Mouse (Mus musculus) kidney, embryonic 14.5 days (tissue): Measurements from ENCODE around the gene Gdap1l1. TPM values are rescaled to one million over a fixed set of nuclear protein-coding genes. Genes with fewer than 3 reads are reported as not detected.
"Not testable (repeated sequence)": the region's sequence is repeated elsewhere in the genome, so short reads cannot be mapped to it uniquely, and the experiment has no call there.

ENCODE experiments used
- ATAC-seq: fragments of 200-750 bp; cut with Nextera tagmentation; 2 replicates; pipeline ENCODE4 v1.8.0; 2017; ENCODE audit warnings: moderate number of reproducible peaks, mild to moderate bottlenecking, moderate TSS enrichment, moderate library complexity; ENCODE audit not compliant: low FRiP score, low TSS enrichment
- H3K27ac ChIP-seq: fragments of 300-500 bp; sonication (generic); 2 replicates; pipeline ENCODE4 v1.5.1; 2014; ENCODE audit warnings: low read depth, mild to moderate bottlenecking, low read length, moderate library complexity, mixed read lengths
- H3K27me3 ChIP-seq: fragments of 300-500 bp; sonication (generic); 2 replicates; pipeline ENCODE4 v1.6.1; 2014; ENCODE audit warnings: mild to moderate bottlenecking, low read length; ENCODE audit not compliant: control insufficient read depth, insufficient read depth
- H3K36me3 ChIP-seq: fragments of 300-500 bp; sonication (generic); 2 replicates; pipeline ENCODE4 v1.6.1; 2014; ENCODE audit warnings: low read length, mixed read lengths; ENCODE audit not compliant: control insufficient read depth, insufficient read depth
- H3K4me1 ChIP-seq: fragments of 300-500 bp; sonication (generic); 2 replicates; pipeline ENCODE4 v1.6.1; 2014; ENCODE audit warnings: low read length, mixed read lengths; ENCODE audit not compliant: control insufficient read depth, insufficient read depth
- H3K4me2 ChIP-seq: fragments of 300-500 bp; sonication (generic); replicated peaks from 2 replicates; pipeline ENCODE4 v1.6.1; 2014; ENCODE audit warnings: low read depth, mild to moderate bottlenecking, low read length
- H3K4me3 ChIP-seq: fragments of 300-500 bp; sonication (generic); 2 replicates; pipeline ENCODE4 v1.5.1; 2014; ENCODE audit warnings: mild to moderate bottlenecking, low read length
- H3K9ac ChIP-seq: fragments of 300-500 bp; sonication (generic); 2 replicates; pipeline ENCODE4 v1.6.1; 2014; ENCODE audit warnings: low read depth, mild to moderate bottlenecking, low read length, moderate library complexity
- H3K9me3 ChIP-seq: fragments of 300-500 bp; sonication (generic); 2 replicates; pipeline ENCODE4 v1.6.1; 2016; ENCODE audit warnings: low read length; ENCODE audit not compliant: control insufficient read depth
- WGBS: fragments of 180-500 bp; shearing (Covaris S2); extraction: QIAGEN DNeasy Blood & Tissue Kit; methylation state at CpG from one replicate; pipeline ENCODE4 v1.1.7; 2014; 5-methylcytosine and 5-hydroxymethylcytosine counted together
- polyA plus RNA-seq: library from polyadenylated mRNA; unstranded; fragments of >200 nt; fragmentation: Nextera tagmentation; extraction: Ambion mirVana; gene quantifications from 2 replicates; pipeline ENCODE4 v1.2.1, GENCODE M21; 2014

Gene Gdap1l1
- polyA plus RNA-seq, 1 experiment from 2014 or later = 0.74 TPM

DNA sequence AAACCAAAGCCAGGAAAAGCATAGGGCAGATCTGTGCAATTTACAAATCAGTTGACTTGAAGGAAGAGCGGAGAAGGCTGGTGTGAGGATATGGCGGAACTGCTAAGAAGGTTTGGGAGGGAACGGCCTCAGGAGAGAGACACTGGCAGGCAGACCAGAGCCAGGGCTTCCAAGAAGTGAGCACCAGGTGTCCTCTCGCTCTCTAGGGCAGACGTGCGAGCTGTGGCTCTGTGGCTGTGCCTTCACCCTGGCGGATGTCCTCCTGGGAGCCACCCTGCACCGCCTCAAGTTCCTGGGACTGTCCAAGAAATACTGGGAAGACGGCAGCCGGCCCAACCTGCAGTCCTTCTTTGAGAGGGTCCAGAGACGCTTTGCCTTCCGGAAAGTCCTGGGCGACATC is 15.1 kb downstream of the Gdap1l1 start:
- Histone ChIP-seq H3K27ac (no peak overlapping the region), H3K4me2 (no peak overlapping the region), H3K4me1 (no peaks in the 10 kb centered on the region), H3K27me3 (0 out of 2 replicates have a peak, but pooled peaks cover 3% of the 10 kb centered on the region), H3K4me3 (no peak overlapping the region), H3K36me3 (no peaks in the 10 kb centered on the region), H3K9me3 (no peaks in the 10 kb centered on the region), H3K9ac (no peak overlapping the region)
- WGBS = 87% methylated on average over 13 of the region's 13 CpGs
- ATAC-seq = no peak

DNA sequence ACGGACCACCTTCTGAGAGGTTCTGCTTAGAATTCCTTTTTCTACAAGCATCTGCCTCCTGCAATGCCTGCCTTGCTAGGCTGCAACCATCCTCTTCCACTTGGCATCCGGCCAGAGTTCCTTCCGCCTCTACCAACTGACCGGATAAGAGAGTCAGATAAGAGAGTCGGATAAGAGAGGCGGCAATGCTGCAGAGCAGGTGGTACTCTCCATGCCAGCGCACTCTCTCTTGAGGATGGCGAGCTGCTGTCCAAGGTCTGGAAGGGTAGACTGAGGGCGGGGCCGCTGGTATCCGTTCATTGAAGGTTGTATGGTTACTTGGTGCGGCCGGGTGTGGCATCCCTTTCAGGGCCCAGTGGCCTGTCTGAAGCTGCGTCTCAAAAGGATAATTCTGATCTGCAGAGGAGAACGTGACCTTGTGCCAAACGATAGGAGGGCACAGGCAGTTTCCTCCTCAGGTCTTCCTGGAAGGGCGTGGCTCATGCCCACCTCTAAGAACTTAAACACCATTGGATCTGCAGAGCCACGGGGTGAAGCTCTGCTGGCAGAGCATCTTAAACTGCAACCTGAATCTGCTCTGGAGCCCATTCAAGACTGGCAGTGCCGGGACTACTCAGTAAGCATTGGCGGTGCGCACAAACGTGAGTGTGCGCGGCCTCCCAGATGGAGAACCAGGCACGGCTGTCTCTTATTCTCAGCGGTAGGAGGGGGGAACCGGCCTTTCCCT is 20.4 kb downstream of the Gdap1l1 start:
- WGBS = 51% methylated on average over 27 of the region's 27 CpGs
- H3K36me3 ChIP-seq = no peaks in the 10 kb centered on the region
- H3K4me1 ChIP-seq = no peaks in the 10 kb centered on the region
- no peaks in the 10 kb centered on the region for H3K9me3 ChIP-seq
- H3K27ac ChIP-seq = no peak overlapping the region
- no peak overlapping the region for H3K9ac ChIP-seq
- no peak overlapping the region for H3K4me3 ChIP-seq
- no peak for ATAC-seq
- H3K27me3 ChIP-seq = peaks cover 6% of the 10 kb centered on the region; the same call in 1 of the 2 replicates
- H3K4me2 ChIP-seq = no peak overlapping the region

DNA sequence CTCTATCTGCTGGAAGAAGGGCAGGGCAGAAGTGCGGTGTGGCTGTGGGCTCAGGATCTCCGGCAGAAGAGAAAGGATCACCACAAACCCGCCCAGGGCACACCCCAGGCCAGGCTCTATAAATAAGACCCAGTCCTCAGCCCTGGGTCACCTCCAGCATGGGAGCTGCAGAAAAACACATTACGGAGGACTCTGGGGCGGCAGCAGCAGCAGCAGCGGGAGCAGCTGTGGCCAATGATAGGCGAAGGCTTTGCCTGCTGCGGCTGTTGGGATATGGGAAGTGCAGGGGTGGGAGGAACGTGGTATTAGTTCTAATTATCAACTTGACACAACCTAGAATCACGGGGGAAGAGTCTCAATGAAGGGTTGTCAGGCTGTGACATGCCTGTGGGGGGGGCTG is 21.1 kb downstream of the Gdap1l1 start:
- no peaks in the 10 kb centered on the region for H3K36me3 ChIP-seq
- H3K27me3 ChIP-seq = peaks cover 6% of the 10 kb centered on the region; the same call in 1 of the 2 replicates
- WGBS = 38% methylated on average over 10 of the region's 10 CpGs
- H3K4me1 ChIP-seq = no peaks in the 10 kb centered on the region
- H3K27ac ChIP-seq = no peak overlapping the region
- no peak overlapping the region for H3K4me2 ChIP-seq
- no peak overlapping the region for H3K9ac ChIP-seq
- H3K9me3 ChIP-seq = no peaks in the 10 kb centered on the region
- no peak for ATAC-seq
- H3K4me3 ChIP-seq = no peak overlapping the region

DNA sequence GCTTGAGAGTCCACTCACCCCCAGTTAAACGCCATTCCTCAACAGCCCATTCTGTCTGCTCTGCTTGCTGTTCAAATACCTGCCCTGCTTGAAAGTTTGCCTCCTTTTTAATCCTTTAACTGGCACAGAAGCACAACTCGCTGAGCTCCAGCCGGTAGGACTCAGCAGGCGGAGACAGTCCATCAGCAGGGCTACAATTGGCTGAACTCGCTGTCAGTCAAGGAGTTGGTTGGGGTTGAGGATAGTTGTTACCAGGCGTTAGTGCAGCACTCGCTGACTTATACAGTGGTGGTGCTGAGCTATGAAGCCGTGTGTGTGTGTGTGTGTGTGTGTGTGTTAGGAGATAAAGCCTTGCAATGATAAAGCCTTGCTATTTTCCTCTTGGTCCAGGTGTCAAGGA is 22.3 kb downstream of the Gdap1l1 start:
- Histone ChIP-seq H3K4me1 (no peaks in the 10 kb centered on the region), H3K27ac (no peak overlapping the region), H3K27me3 (peaks cover 6% of the 10 kb centered on the region; the same call in 1 of the 2 replicates), H3K9me3 (no peaks in the 10 kb centered on the region), H3K36me3 (no peaks in the 10 kb centered on the region), H3K4me2 (no peak overlapping the region), H3K9ac (no peak overlapping the region), H3K4me3 (no peak overlapping the region)
- WGBS = 89% methylated on average over 8 of the region's 8 CpGs
- no peak for ATAC-seq

DNA sequence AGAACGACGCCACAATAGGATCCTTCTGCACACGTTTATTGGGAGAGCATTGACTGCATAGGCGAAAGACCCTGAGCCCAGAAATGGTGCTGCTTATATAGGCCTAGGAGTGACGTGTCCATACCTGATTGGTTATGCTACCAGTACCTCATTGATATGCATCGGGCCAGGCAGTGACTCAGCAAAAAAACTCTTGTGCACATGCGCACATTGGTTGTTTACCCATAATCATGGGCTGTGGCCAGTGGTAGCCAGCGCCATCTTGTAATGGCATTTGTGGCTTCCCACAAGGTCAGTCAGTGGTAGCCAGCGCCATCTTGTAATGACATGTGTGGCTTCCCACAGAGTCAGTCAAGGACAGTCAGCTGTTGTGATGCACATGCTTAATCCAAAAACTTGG is 23.0 kb downstream of the Gdap1l1 start:
- H3K27ac ChIP-seq, H3K9ac ChIP-seq, H3K4me3 ChIP-seq, H3K27me3 ChIP-seq, H3K4me2 ChIP-seq, H3K36me3 ChIP-seq, H3K4me1 ChIP-seq, H3K9me3 ChIP-seq, ATAC-seq: not testable (repeated sequence)
- 97% methylated on average over 8 of the region's 9 CpGs for WGBS

DNA sequence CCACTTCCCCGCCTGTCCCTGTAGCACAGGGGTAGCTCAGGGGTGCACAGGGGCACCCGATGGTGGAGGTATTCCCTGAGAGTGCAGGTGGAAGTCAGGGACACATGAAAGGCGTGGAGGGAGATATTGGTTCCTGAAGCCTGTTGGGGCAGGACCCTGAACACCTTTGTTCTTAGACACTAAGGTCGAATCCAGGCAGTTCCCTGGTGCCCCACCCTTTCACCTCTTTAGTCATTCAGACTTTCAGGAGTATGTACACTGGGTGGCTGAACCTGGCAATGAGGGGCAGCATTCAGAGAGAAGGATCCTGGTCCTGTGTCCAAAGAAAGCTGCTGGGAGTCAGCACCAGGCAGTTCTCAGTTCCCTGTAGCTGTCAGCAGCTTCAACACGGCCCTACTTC is 24.1 kb downstream of the Gdap1l1 start:
- no peak for ATAC-seq
- Histone ChIP-seq H3K36me3 (no peaks in the 10 kb centered on the region), H3K27me3 (peaks cover 6% of the 10 kb centered on the region; the same call in 1 of the 2 replicates), H3K4me1 (no peaks in the 10 kb centered on the region), H3K4me2 (no peak overlapping the region), H3K9ac (no peak overlapping the region), H3K9me3 (no peaks in the 10 kb centered on the region), H3K27ac (no peak overlapping the region), H3K4me3 (no peak overlapping the region)
- 83% methylated on average over 5 of the region's 5 CpGs for WGBS

DNA sequence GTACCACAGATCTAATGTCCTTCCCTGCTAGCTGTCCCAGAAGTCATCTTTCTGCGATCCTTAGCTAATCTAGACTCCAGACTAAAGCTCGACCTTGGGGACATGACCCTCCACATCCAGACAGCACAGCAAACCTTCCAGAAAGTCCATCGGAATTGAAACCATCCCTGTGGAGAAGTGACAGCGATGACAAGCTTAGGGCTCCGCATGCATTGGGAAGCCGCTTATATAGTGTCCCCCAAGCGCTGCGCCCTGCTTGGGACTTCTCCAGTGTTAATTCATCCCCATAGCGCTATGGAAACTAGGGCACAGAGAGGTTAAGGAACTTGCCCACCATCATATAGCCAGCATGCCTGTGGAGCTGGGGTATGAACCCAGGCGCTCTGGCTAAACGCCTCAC is 24.5 kb downstream of the Gdap1l1 start:
- H3K27me3 ChIP-seq = peaks cover 6% of the 10 kb centered on the region; the same call in 1 of the 2 replicates
- no peaks in the 10 kb centered on the region for H3K9me3 ChIP-seq
- H3K27ac ChIP-seq = no peak overlapping the region
- no peak for ATAC-seq
- 75% methylated on average over 11 of the region's 11 CpGs for WGBS
- no peak overlapping the region for H3K4me2 ChIP-seq
- H3K9ac ChIP-seq = no peak overlapping the region
- no peak overlapping the region for H3K4me3 ChIP-seq
- no peaks in the 10 kb centered on the region for H3K4me1 ChIP-seq
- no peaks in the 10 kb centered on the region for H3K36me3 ChIP-seq

DNA sequence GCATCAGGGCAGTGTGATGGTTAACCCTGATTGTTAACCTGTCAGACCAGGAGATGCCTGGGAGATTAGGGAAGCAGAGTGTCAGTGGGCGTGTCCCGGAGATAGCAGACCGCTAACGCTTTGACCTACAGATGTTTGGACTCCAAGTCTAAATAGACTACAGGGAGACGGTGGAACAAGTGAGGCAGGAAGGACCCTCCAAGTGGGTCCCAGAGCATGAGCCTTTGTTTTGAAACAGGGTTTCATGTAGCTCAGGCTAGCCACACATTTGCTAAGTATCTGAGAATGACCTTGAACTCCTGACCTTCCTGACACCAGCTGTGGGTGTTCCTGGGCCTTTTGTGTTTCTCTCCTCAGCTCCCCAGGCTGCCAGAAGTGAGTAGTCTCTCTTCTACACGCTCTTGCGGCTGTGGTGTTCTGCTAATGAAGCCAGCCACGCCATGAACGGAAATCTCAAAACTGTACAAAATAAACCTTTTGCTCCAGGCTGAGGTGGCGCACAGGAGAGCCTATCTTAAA is 25.0 kb downstream of the Gdap1l1 start:
- no peak for ATAC-seq
- peaks cover 4% of the 10 kb centered on the region; the same call in 1 of the 2 replicates for H3K27me3 ChIP-seq
- H3K9me3 ChIP-seq = no peaks in the 10 kb centered on the region
- no peak overlapping the region for H3K4me3 ChIP-seq
- H3K4me2 ChIP-seq = no peak overlapping the region
- WGBS = 58% methylated on average over 10 of the region's 10 CpGs
- H3K9ac ChIP-seq = no peak overlapping the region
- H3K4me1 ChIP-seq = no peaks in the 10 kb centered on the region
- H3K27ac ChIP-seq = no peak overlapping the region
- no peaks in the 10 kb centered on the region for H3K36me3 ChIP-seq

DNA sequence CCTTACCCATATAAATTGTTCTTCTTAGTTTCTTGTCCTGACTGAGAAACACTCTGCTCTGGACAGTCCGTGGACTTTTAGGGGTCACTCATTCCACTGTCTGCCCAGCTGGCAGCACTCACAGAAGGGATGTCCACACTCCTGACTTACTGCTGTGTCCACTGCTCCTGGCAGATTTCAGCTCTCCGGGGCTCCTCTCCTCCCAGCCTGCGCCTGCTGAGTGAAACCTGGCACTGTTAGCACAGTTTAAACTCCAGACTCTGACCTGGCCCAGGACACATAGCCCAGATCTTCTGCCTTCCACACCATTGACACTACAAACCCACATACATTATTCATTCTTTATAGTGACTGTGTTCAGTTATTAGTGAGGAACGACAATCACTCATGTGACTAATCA is 25.7 kb downstream of the Gdap1l1 start:
- no peaks in the 10 kb centered on the region for H3K9me3 ChIP-seq
- ATAC-seq = no peak
- H3K4me1 ChIP-seq = no peaks in the 10 kb centered on the region
- no peak overlapping the region for H3K4me3 ChIP-seq
- peaks cover 3% of the 10 kb centered on the region; the same call in 1 of the 2 replicates for H3K27me3 ChIP-seq
- no peak overlapping the region for H3K9ac ChIP-seq
- no peak overlapping the region for H3K27ac ChIP-seq
- H3K4me2 ChIP-seq = no peak overlapping the region
- 75% methylated on average over 4 of the region's 4 CpGs for WGBS
- H3K36me3 ChIP-seq = peaks cover 4% of the 10 kb centered on the region; the same call in 1 of the 2 replicates
